Mouse (Mus musculus) CH12.LX (cell line): ENCODE measurements around the gene Adcy4. TPM values are rescaled to one million over a fixed set of nuclear protein-coding genes. Genes with fewer than 3 reads are reported as not detected.
A peak's percentile ranks its signal among the peaks of the same experiment; 100 is the strongest.

Experiments used
- DNase-seq: peaks from one replicate; pipeline ENCODE4 v3.0.0-alpha.2; 2013; ENCODE audit errors: extremely low read depth
- H3K27ac ChIP-seq: 2 replicates; pipeline ENCODE4 v1.5.1; 2012; ENCODE audit warnings: low read depth, mild to moderate bottlenecking, control low read depth, moderate library complexity; ENCODE audit not compliant: insufficient read depth
- H3K27me3 ChIP-seq: replicated peaks from 2 replicates; pipeline ENCODE3; 2012; ENCODE audit warnings: inconsistent platforms
- H3K36me3 ChIP-seq, 2 experiments: replicated peaks in 1 of 2; 2 replicates each; pipeline versions ENCODE3 to v1.6.1; 2012; ENCODE audit warnings: inconsistent platforms in 1 of 2, low read length in 1 of 2, mild to moderate bottlenecking in 1 of 2, mixed read lengths in 1 of 2, moderate library complexity in 1 of 2; ENCODE audit not compliant: control insufficient read depth in 1 of 2, insufficient read depth in 1 of 2
- H3K4me1 ChIP-seq, 2 experiments: 2 replicates each; pipeline ENCODE4 v1.6.1; 2012; ENCODE audit warnings: inconsistent platforms in 1 of 2, moderate library complexity in 1 of 2; ENCODE audit not compliant: insufficient read depth in 2 of 2, control insufficient read depth in 1 of 2
- H3K4me2 ChIP-seq: 2 replicates; pipeline ENCODE4 v1.6.1; 2012; ENCODE audit warnings: low read depth, mild to moderate bottlenecking, control low read depth; ENCODE audit not compliant: poor library complexity, insufficient read depth, severe bottlenecking
- H3K4me3 ChIP-seq, 3 experiments: fragments of 150-350 bp in 1 of 3; sonication (generic) in 1 of 3; replicated peaks in 1 of 3; 2 replicates each; pipeline versions ENCODE3 to v1.5.1; 2011 to 2012; ENCODE audit warnings: low read depth in 2 of 3, low read length in 2 of 3, mild to moderate bottlenecking in 2 of 3, moderate library complexity in 2 of 3, control low read depth in 1 of 3, improper control_type of control experiment in 1 of 3, inconsistent platforms in 1 of 3, mixed read lengths in 1 of 3; ENCODE audit not compliant: poor library complexity in 1 of 3
- H3K79me2 ChIP-seq: replicated peaks from 2 replicates; pipeline ENCODE4 v1.6.1; 2012; ENCODE audit warnings: mild to moderate bottlenecking, moderate library complexity; ENCODE audit not compliant: control insufficient read depth, poor library complexity, insufficient read depth, severe bottlenecking; ENCODE audit errors: extremely low read depth
- H3K9ac ChIP-seq: 2 replicates; pipeline ENCODE4 v1.6.1; 2012; ENCODE audit warnings: low read depth, mild to moderate bottlenecking, control low read depth, moderate library complexity; ENCODE audit not compliant: insufficient read depth
- H3K9me3 ChIP-seq: replicated peaks from 2 replicates; pipeline ENCODE3; 2012; ENCODE audit warnings: low read length, inconsistent platforms, mixed read lengths
- CHD2 ChIP-seq: IDR thresholded peaks from 2 replicates; pipeline ENCODE4 v1.6.1; 2011; ENCODE audit warnings: low read length, improper control_type of control experiment
- CTCF ChIP-seq, 2 experiments: IDR thresholded peaks in 1 of 2; conservative IDR thresholded peaks in 1 of 2; 2 replicates each; pipeline ENCODE4 v1.5.1; 2011 to 2012; ENCODE audit warnings: low read depth in 2 of 2, low read length in 2 of 2, improper control_type of control experiment in 1 of 2, inconsistent platforms in 1 of 2, mild to moderate bottlenecking in 1 of 2, moderate library complexity in 1 of 2
- E2F4 ChIP-seq: IDR thresholded peaks from 2 replicates; pipeline ENCODE4 v1.6.1; 2011; ENCODE audit warnings: low read depth, low read length, improper control_type of control experiment; ENCODE audit not compliant: insufficient replicate concordance
- ELF1 ChIP-seq: IDR thresholded peaks from 2 replicates; pipeline ENCODE4 v1.6.1; 2014; ENCODE audit warnings: low read depth, mild to moderate bottlenecking, inconsistent platforms, low read length, improper control_type of control experiment
- EP300 ChIP-seq: IDR thresholded peaks from 2 replicates; pipeline ENCODE4 v1.6.1; 2011; ENCODE audit warnings: low read length, improper control_type of control experiment
- ETS1 ChIP-seq: conservative IDR thresholded peaks from 2 replicates; pipeline ENCODE4 v1.6.1; 2012; ENCODE audit warnings: low read depth, mild to moderate bottlenecking, inconsistent platforms, low read length, improper control_type of control experiment, moderate library complexity
- GABPA ChIP-seq: IDR thresholded peaks from 2 replicates; pipeline ENCODE4 v1.6.1; 2012; ENCODE audit warnings: low read depth, low read length, improper control_type of control experiment, inconsistent platforms; ENCODE audit not compliant: insufficient replicate concordance
- IRF4 ChIP-seq: IDR thresholded peaks from 2 replicates; pipeline ENCODE4 v1.6.1; 2014; ENCODE audit warnings: low read depth, mild to moderate bottlenecking, inconsistent platforms, low read length, improper control_type of control experiment
- JUN ChIP-seq: IDR thresholded peaks from 2 replicates; pipeline ENCODE4 v1.6.1; 2011; ENCODE audit warnings: low read depth, mild to moderate bottlenecking, low read length, improper control_type of control experiment, moderate library complexity; ENCODE audit not compliant: insufficient read depth
- JUND ChIP-seq: conservative IDR thresholded peaks from 2 replicates; pipeline ENCODE4 v1.6.1; 2011; ENCODE audit warnings: low read depth, low read length, improper control_type of control experiment
- KAT2A ChIP-seq: IDR thresholded peaks from 2 replicates; pipeline ENCODE4 v1.6.1; 2012; ENCODE audit warnings: low read length, improper control_type of control experiment, inconsistent platforms; ENCODE audit not compliant: insufficient replicate concordance
- MAFK ChIP-seq: IDR thresholded peaks from 2 replicates; pipeline ENCODE4 v1.6.1; 2011; ENCODE audit warnings: low read length, improper control_type of control experiment; ENCODE audit not compliant: insufficient replicate concordance
- MAX ChIP-seq: IDR thresholded peaks from 2 replicates; pipeline ENCODE4 v1.6.1; 2011; ENCODE audit warnings: low read length, improper control_type of control experiment
- MEF2A ChIP-seq: IDR thresholded peaks from 2 replicates; pipeline ENCODE4 v1.6.1; 2014; ENCODE audit warnings: low read depth, mild to moderate bottlenecking, inconsistent platforms, low read length, improper control_type of control experiment, borderline replicate concordance
- MXI1 ChIP-seq: IDR thresholded peaks from 2 replicates; pipeline ENCODE4 v1.6.1; 2011; ENCODE audit warnings: mild to moderate bottlenecking, low read depth, low read length, improper control_type of control experiment
- MYC ChIP-seq: IDR thresholded peaks from 2 replicates; pipeline ENCODE4 v1.6.1; 2011; ENCODE audit warnings: low read depth, mild to moderate bottlenecking, improper control_type of control experiment, low read length
- NELFE ChIP-seq: IDR thresholded peaks from 2 replicates; pipeline ENCODE4 v1.6.1; 2011; ENCODE audit warnings: low read depth, low read length, improper control_type of control experiment
- NRF1 ChIP-seq: IDR thresholded peaks from 2 replicates; pipeline ENCODE4 v1.6.1; 2014; ENCODE audit warnings: low read depth, mild to moderate bottlenecking, inconsistent platforms, low read length, improper control_type of control experiment, moderate library complexity
- PAX5 ChIP-seq: IDR thresholded peaks from 2 replicates; pipeline ENCODE4 v1.6.1; 2012; ENCODE audit warnings: low read length, inconsistent platforms, mixed read lengths
- POLR2A ChIP-seq: IDR thresholded peaks from 2 replicates; pipeline ENCODE4 v1.6.1; 2011; ENCODE audit warnings: low read depth, mild to moderate bottlenecking, improper control_type of control experiment, low read length
- SIN3A ChIP-seq: IDR thresholded peaks from 2 replicates; pipeline ENCODE4 v1.6.1; 2012; ENCODE audit warnings: low read length, improper control_type of control experiment, inconsistent platforms
- TCF12 ChIP-seq: IDR thresholded peaks from 2 replicates; pipeline ENCODE4 v1.6.1; 2014; ENCODE audit warnings: low read depth, mild to moderate bottlenecking, inconsistent platforms, low read length, improper control_type of control experiment
- UBTF ChIP-seq: IDR thresholded peaks from 2 replicates; pipeline ENCODE4 v1.6.1; 2012; ENCODE audit warnings: low read depth, mild to moderate bottlenecking, inconsistent platforms, low read length, improper control_type of control experiment, moderate library complexity
- USF1 ChIP-seq: IDR thresholded peaks from 2 replicates; pipeline ENCODE4 v1.6.1; 2014; ENCODE audit warnings: low read depth, mild to moderate bottlenecking, inconsistent platforms, low read length, improper control_type of control experiment
- USF2 ChIP-seq: conservative IDR thresholded peaks from 2 replicates; pipeline ENCODE4 v1.6.1; 2011; ENCODE audit warnings: low read depth, low read length, improper control_type of control experiment
- ZKSCAN1 ChIP-seq: IDR thresholded peaks from 2 replicates; pipeline ENCODE4 v1.6.1; 2012; ENCODE audit warnings: low read depth, inconsistent platforms, low read length, improper control_type of control experiment, borderline replicate concordance
- ZNF384 ChIP-seq: IDR thresholded peaks from 2 replicates; pipeline ENCODE4 v1.6.1; 2012; ENCODE audit warnings: low read depth, low read length, improper control_type of control experiment, inconsistent platforms
- dilution Hi-C: fragments of 300-500 bp; cut with MboI; formaldehyde crosslinking; loops from 2 replicates; pipeline ENCODE4 v1.14.3; 2020; ENCODE audit warnings: low sequenced_read_pairs; ENCODE audit not compliant: extremely low pct_unique_long_range_greater_than_20kb, extremely low pct_ligation_motif_present
- in situ Hi-C: fragments of 300-500 bp; cut with MboI; formaldehyde crosslinking; loops from 3 replicates; pipeline ENCODE4 v1.14.3; 2019; ENCODE audit warnings: low sequenced_read_pairs, low pct_ligation_motif_present, low pct_unique_long_range_greater_than_20kb, mixed read lengths
- polyA plus RNA-seq: library from polyadenylated mRNA; unstranded; fragments of >175 nt; gene quantifications from 2 replicates; pipeline ENCODE4 v1.2.1, GENCODE M21; 2012; ENCODE audit warnings: low read depth; ENCODE audit not compliant: insufficient read length
- total RNA-seq, 2 experiments: library from RNA; depleted of rRNA; stranded (reverse); fragments of 300-350 nt in 1 of 2; fragments of >200 nt in 1 of 2; gene quantifications; 2 replicates each; pipeline ENCODE4 v1.2.3; 2012 to 2014

Adcy4 gene
- total and polyA plus RNA-seq, 3 experiments = not detected

DNA sequence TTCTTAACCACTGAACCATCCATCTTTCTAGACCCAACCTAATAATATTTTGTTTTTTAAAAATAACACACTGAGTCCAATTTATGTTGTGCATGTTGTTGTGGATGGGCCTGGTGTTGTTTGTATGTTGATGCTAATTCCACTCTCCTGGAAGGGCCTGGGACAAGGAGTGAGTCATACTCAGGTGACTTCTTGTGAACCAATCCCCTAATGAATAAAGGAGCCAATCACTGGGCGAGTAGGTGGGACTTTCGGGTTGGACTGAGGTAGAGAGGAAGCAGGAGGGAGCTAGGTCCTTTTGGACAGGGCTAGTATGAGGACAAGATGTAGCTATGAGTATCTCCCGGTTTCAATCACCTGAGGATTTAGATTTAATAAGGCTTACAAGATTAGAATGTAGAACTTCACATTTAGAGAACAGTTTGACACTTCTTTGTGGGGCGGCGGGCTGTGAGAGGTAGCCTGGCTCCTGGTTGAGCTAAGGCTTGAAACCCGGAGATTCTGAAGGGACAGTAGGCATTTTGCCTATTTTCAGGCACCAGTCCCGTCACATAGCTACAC lies 36.0 kb upstream of the Adcy4 start:
- H3K79me2 ChIP-seq = no peaks in the 10 kb centered on the region
- H3K4me1 ChIP-seq = no peaks in the 10 kb centered on the region
- no peak for TF ChIP-seq ZKSCAN1
- TF ChIP-seq MEF2A = no peak
- no peak for TF ChIP-seq GABPA
- no peak for TF ChIP-seq JUN
- no peak for TF ChIP-seq ZNF384
- no peak for TF ChIP-seq NELFE
- TF ChIP-seq EP300 = no peak
- TF ChIP-seq MAX = no peak
- TF ChIP-seq USF2 = no peak
- TF ChIP-seq JUND = no peak
- no peak for TF ChIP-seq ELF1
- no peak for TF ChIP-seq MXI1
- TF ChIP-seq E2F4 = no peak
- TF ChIP-seq MYC = no peak
- no peak for TF ChIP-seq IRF4
- no peak for TF ChIP-seq PAX5
- no peak for TF ChIP-seq KAT2A
- TF ChIP-seq, all 38 proteins: peak for 0
- H3K4me3 ChIP-seq = no peak overlapping the region
- H3K36me3 ChIP-seq = no peaks in the 10 kb centered on the region
- in situ Hi-C loops (loop anchor here (5.0 kb wide), 1 partner anchor 42 kb away; no protein-coding TSS in a partner anchor), dilution Hi-C loops (no loop called here)
- no peaks in the 10 kb centered on the region for H3K9me3 ChIP-seq
- no peak for DNase-seq
- H3K9ac ChIP-seq = no peak overlapping the region
- peaks cover 7% of the 10 kb centered on the region for H3K27me3 ChIP-seq
- no peak overlapping the region for H3K4me2 ChIP-seq
- no peak overlapping the region for H3K27ac ChIP-seq

GRCm38 (mm10) chr14:55815310-55815751 lies 31.4 kb upstream of the Adcy4 start:
- in situ Hi-C loops = no loop called here
- no peaks in the 10 kb centered on the region for H3K27me3 ChIP-seq
- H3K36me3 ChIP-seq = no peaks in the 10 kb centered on the region
- no peak overlapping the region for H3K9ac ChIP-seq
- no peak for TF ChIP-seq SIN3A
- no peak for TF ChIP-seq MXI1
- no peak for TF ChIP-seq UBTF
- TF ChIP-seq ETS1 = no peak
- TF ChIP-seq ZKSCAN1 = no peak
- no peak for TF ChIP-seq KAT2A
- TF ChIP-seq TCF12 = no peak
- TF ChIP-seq MAFK = no peak
- TF ChIP-seq POLR2A = no peak; the same call in 1 of the 2 replicates
- TF ChIP-seq CHD2 = no peak
- TF ChIP-seq USF2 = no peak
- TF ChIP-seq ZNF384 = no peak
- no peak for TF ChIP-seq CTCF (conservative IDR thresholded peaks at IDR 0.05 in 1 of 2, IDR thresholded peaks at IDR 0.05 in 1 of 2; ENCODE audit: low read depth in 2 of 2, low read length in 2 of 2)
- no peak for TF ChIP-seq NELFE
- no peak for TF ChIP-seq USF1
- no peak for TF ChIP-seq MYC
- TF ChIP-seq MEF2A = no peak
- no peak for TF ChIP-seq E2F4
- no peak for TF ChIP-seq NRF1
- dilution Hi-C loops = no loop called here
- H3K9me3 ChIP-seq = no peaks in the 10 kb centered on the region
- no peak overlapping the region for H3K27ac ChIP-seq
- DNase-seq = peak; percentile 24
- H3K4me2 ChIP-seq = no peak overlapping the region
- H3K4me1 ChIP-seq = no peaks in the 10 kb centered on the region
- H3K4me3 ChIP-seq = peak overlapping the region; percentile 7 to 32 (median 10)
- no peaks in the 10 kb centered on the region for H3K79me2 ChIP-seq
